Mouse (Mus musculus): ENCODE data around the gene Pkn3. TPM values are rescaled to one million over a fixed set of nuclear protein-coding genes. Genes with fewer than 3 reads are reported as not detected.
A peak's percentile ranks its signal among the peaks of the same experiment; 100 is the strongest.
"Not testable (repeated sequence)": the region's sequence is repeated elsewhere in the genome, so short reads cannot be mapped to it uniquely, and the experiment has no call there.

The Pkn3 gene
- polyA plus RNA-seq, 1 experiment, result 2.2 TPM

DNA sequence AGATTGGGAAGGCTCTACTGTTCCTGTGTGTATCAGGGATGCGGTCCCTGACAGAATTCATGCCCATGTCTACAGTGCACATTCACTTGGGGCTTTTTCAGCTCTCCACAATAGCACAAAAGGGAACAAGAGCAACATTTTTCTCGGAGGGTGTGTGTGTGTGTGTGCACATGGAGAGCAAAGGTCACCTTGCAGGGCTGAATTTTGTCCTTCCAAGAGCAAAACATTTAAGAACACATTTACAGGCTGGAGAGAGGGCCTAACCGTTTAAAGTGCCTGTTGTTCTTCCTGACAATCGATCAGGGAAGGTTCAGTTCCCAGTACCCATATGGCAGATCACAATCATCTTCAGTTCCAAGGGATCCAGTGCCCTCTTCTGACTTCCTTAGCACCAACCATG is 52.7 kb downstream of the Pkn3 start:
- TF ChIP-seq CTCF (IDR thresholded peaks at IDR 0.05; ENCODE audit: extremely low read depth, insufficient read depth, low read length) (no peak), POLR2A (IDR thresholded peaks at IDR 0.05; ENCODE audit: extremely low read depth, insufficient read depth, low read length) (no peak)
- Histone ChIP-seq H3K4me1 (ENCODE audit: control insufficient read depth, insufficient read depth, low read length) (peaks cover 4% of the 10 kb centered on the region; the same call in 1 of the 2 replicates), H3K27ac (ENCODE audit: insufficient read depth, low read length) (no peak overlapping the region), H3K4me3 (ENCODE audit: insufficient read depth, low read length) (no peak overlapping the region)

DNA sequence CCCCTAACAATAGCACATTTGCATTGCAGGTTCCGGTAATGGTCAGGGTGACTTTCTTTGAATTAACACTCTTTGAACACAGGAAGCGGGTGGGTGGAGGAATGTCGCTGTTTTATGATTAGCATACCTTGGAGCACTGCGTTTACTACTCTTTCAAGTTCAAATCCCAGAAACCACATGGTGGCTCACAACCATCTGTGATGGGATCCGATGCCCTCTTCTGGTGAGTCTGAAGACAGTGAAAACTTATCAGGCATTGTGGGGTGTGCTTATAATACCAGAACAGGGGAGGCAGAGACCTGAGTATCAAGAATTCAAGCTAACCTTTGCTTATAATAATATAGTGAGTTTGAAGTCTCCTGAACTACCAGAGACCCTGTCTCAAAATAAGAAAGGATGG is 53.8 kb downstream of the Pkn3 start:
- H3K27ac ChIP-seq (ENCODE audit: insufficient read depth, low read length); H3K4me3 ChIP-seq (ENCODE audit: insufficient read depth, low read length); H3K4me1 ChIP-seq (ENCODE audit: control insufficient read depth, insufficient read depth, low read length): not testable (repeated sequence)

DNA sequence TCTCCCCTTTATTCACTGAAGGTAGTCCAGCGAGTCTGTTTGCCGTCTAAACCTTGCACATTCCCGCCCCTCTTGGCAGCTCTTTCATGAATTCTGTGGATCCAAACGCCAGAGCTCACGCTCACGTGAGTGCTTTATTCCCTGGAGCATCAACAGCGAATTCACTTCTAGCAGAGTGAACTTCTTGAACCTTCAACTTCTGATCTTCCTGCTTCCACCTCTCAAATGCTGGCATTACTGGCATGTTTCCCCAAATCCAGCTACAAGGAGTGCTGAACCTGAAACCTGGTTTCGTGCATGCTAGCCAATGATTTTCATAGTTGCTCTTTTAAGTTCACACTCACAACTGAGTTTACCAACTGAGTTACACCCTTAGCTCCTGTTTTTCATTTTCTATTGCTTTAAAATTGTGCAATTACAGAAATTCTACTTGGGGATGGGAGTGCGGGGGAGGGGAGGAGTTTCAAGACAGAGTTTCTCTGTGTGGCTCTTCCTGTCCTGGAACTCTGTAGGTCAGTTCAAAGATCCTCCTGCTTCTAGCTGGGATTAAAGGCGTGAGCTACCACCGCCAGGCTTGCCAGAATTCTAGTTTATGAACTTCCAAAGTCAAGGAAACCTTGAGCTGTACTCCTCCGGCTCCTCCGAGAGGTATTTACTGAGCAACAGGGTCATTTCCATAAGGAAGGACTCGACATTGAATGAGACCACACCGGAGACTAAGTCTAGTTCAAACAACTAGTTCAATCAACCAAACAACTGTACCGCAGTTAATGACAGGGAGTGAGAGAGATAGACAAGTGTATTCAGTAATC is 55.5 kb downstream of the Pkn3 start:
- TF ChIP-seq POLR2A (IDR thresholded peaks at IDR 0.05; ENCODE audit: extremely low read depth, insufficient read depth, low read length), result no peak
- Histone ChIP-seq H3K27ac (ENCODE audit: insufficient read depth, low read length) (peak overlapping the region; percentile 24; the same call in 1 of the 2 replicates), H3K4me3 (ENCODE audit: insufficient read depth, low read length) (peak overlapping the region; percentile 67), H3K4me1 (ENCODE audit: control insufficient read depth, insufficient read depth, low read length) (peaks cover 2% of the 10 kb centered on the region; the same call in 1 of the 2 replicates)

DNA sequence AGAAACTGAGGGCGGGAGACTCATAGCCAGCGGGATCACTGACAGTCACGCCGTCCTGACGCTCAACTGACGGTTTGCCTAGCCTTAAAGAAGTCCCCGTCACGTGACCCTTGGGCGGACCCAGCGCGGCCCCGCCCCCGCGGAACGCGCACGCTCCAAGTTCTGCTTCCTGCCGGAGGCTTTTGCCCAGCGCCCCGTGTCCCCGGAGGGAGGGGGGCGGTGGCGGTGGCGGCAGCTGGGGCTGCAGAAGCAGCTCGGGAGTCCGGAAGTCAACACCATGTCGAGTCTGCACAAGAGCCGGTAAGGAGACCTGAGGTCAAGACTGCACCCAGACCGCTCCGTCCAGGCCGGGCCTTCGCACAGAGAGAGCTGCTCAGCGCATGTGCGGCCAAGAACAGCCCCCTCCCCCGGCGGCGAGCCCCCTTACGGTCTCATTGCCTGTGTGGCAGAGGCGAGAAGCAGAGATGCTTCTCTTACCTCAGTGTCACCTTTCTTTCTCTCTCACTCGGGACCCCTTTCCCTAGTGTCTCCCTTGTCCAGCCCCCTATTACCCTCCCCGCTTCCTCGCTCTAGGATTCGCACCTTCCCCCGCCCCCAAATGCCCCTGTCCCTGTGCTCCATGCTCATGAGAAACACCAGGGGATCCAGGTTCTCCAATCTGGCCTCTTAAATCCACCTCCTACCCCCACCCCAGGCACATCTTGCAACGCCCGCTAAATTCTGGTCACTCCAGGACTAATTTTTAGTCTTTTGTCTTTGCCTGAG is 56.3 kb downstream of the Pkn3 start, which contains the start of gene Tbc1d13:
Tbc1d13 (plus strand) TSS at position 134 of the 765 bp plus-strand sequence.
- peaks cover 2% of the 10 kb centered on the region; the same call in 1 of the 2 replicates for H3K4me1 ChIP-seq (ENCODE audit: control insufficient read depth, insufficient read depth, low read length)
- peak within 1 kb of the TSS; percentile 67 for H3K4me3 ChIP-seq (ENCODE audit: insufficient read depth, low read length)
- TF ChIP-seq POLR2A (IDR thresholded peaks at IDR 0.05; ENCODE audit: extremely low read depth, insufficient read depth, low read length) (peak; percentile 99), CTCF (IDR thresholded peaks at IDR 0.05; ENCODE audit: extremely low read depth, insufficient read depth, low read length) (no peak)
- peak within 1 kb of the TSS; percentile 36; the same call in 1 of the 2 replicates for H3K27ac ChIP-seq (ENCODE audit: insufficient read depth, low read length)

DNA sequence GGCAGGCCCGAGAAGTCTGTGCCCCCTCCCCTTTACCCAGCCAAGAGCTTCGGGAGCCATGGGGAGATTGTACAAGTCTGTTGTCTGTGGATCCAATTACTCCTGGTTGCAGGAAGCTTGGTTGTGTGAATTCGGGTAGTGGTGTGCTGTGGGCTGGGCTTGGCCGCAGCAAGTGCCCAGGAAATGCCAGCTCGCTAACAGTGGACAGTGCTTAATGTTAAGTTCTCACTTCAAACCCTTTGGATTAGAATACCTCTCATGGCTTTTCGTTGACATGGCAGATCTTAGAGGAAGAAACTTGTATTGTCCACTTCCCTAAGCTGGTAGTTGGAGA is 56.9 kb downstream of the Pkn3 start:
- H3K4me1 ChIP-seq (ENCODE audit: control insufficient read depth, insufficient read depth, low read length), result peaks cover 2% of the 10 kb centered on the region; the same call in 1 of the 2 replicates
- TF ChIP-seq CTCF (IDR thresholded peaks at IDR 0.05; ENCODE audit: extremely low read depth, insufficient read depth, low read length), result no peak
- no peak for TF ChIP-seq POLR2A (IDR thresholded peaks at IDR 0.05; ENCODE audit: extremely low read depth, insufficient read depth, low read length)
- peak overlapping the region; percentile 67 for H3K4me3 ChIP-seq (ENCODE audit: insufficient read depth, low read length)
- H3K27ac ChIP-seq (ENCODE audit: insufficient read depth, low read length), result no peak overlapping the region

DNA sequence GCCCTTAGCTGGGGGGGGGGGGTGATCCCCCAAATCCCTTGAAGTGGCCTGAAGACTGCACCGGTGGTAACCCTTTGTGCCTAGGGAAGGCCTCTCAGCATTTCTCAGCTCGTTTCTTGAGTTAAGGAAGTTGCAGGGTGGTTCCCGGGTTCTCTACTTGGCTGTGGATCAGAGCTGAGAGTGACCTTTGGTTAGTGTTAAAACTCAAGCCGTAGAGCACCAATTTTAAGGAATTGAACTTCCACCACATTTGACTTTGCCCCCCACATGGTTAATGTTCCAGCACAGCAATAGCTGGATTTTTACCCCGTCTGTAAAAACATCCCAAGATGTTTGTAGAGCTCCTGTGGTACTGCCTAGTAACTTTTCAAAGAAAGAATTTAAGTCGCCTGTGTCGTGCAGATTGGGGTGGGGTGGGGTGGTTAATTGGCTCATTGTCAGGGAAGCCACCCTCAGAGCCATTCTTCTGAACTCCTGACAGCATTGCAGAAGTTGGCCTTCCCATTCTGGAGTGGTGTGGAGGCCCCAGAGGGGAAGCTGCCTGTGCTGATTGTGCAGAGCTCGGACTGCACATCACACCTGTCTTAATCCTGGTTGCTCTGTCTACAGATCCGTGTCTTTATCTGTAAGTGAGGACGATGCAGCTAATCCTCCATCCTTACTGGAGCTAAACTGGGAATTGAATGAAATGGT is 57.6 kb downstream of the Pkn3 start:
- TF ChIP-seq CTCF (IDR thresholded peaks at IDR 0.05; ENCODE audit: extremely low read depth, insufficient read depth, low read length) (no peak), POLR2A (IDR thresholded peaks at IDR 0.05; ENCODE audit: extremely low read depth, insufficient read depth, low read length) (no peak)
- Histone ChIP-seq H3K4me1 (ENCODE audit: control insufficient read depth, insufficient read depth, low read length) (peaks cover 2% of the 10 kb centered on the region; the same call in 1 of the 2 replicates), H3K4me3 (ENCODE audit: insufficient read depth, low read length) (no peak overlapping the region), H3K27ac (ENCODE audit: insufficient read depth, low read length) (no peak overlapping the region)

DNA sequence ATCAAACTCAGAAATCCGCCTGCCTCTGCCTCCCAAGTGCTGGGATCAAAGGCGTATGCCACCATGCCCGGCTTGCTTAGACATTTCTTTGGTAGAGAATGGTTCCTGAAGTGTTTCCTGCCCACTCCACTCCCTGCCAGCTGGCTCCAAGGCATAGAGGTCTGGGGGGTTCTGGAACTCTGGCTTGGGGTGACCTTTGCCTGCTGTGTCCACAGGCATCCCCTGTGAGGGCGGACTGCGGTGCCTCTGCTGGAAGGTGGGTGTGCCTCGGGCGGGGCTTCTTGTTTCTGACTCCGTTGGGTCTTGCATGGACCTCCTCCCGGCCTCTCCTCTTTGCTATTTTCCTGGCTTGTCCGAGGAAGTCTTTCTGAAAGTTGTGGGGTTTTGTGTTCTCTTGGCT is 59.0 kb downstream of the Pkn3 start:
- H3K27ac ChIP-seq (ENCODE audit: insufficient read depth, low read length), result no peak overlapping the region

DNA sequence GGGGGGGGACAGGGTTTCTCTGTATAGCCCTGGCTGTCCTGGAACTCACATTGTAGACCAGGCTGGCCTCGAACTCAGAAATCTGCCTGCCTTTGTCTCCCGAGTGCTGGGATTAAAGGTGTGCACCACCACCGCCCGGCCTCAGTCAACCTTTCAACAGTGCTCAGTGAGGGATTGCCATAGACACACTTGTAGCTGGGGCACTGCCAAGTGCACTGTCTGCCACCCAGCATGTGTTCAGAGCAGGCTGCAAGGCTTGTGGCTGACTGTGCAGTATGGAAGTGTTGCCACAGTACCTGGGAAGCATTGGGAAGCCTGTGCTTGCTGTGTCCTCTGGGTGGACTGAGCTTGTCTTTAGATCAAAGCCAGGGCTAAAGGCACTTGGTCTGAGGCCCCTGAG is 62.5 kb downstream of the Pkn3 start:
- H3K4me3 ChIP-seq (ENCODE audit: insufficient read depth, low read length); H3K27ac ChIP-seq (ENCODE audit: insufficient read depth, low read length): not testable (repeated sequence)

More for the DNA sequence above, 59.0 kb downstream of the Pkn3 start:
- no peak for TF ChIP-seq POLR2A (IDR thresholded peaks at IDR 0.05; ENCODE audit: extremely low read depth, insufficient read depth, low read length)
- no peak for TF ChIP-seq CTCF (IDR thresholded peaks at IDR 0.05; ENCODE audit: extremely low read depth, insufficient read depth, low read length)
- Histone ChIP-seq H3K4me3 (ENCODE audit: insufficient read depth, low read length) (no peak overlapping the region), H3K4me1 (ENCODE audit: control insufficient read depth, insufficient read depth, low read length) (peaks cover 2% of the 10 kb centered on the region; the same call in 1 of the 2 replicates)

More for the DNA sequence above, 62.5 kb downstream of the Pkn3 start:
- H3K4me1 ChIP-seq (ENCODE audit: control insufficient read depth, insufficient read depth, low read length), result not testable (repeated sequence)

Other genes with a start within 250 kb of the Pkn3 start
- gene Cercam, start 208.5 kb upstream of the Pkn3 start, polyA plus RNA-seq (2012; rRNA removed), result 18.4 and 21.0 TPM in 2 replicates
- gene Odf2, start 188.5 kb upstream of the Pkn3 start, polyA plus RNA-seq (2012; rRNA removed), result 172 and 188 TPM in 2 replicates
- gene Gle1, start 142.3 kb upstream of the Pkn3 start, polyA plus RNA-seq (2012; rRNA removed), result 49.4 and 53.1 TPM in 2 replicates
- 772 and 816 TPM in 2 replicates for gene Sptan1, start 112.1 kb upstream of the Pkn3 start, polyA plus RNA-seq (2012; rRNA removed)
- 50.8 and 51.9 TPM in 2 replicates for gene Wdr34, start 28.8 kb upstream of the Pkn3 start, polyA plus RNA-seq (2012; rRNA removed)
- gene Set, start 20.3 kb upstream of the Pkn3 start, polyA plus RNA-seq (2012; rRNA removed), result 153 and 167 TPM in 2 replicates
- gene Zdhhc12, start 16.0 kb downstream of the Pkn3 start, polyA plus RNA-seq (2012; rRNA removed), result 18.9 and 19.5 TPM in 2 replicates
- 155 and 173 TPM in 2 replicates for gene Zer1, start 46.9 kb downstream of the Pkn3 start, polyA plus RNA-seq (2012; rRNA removed)
- 43.4 and 43.8 TPM in 2 replicates for gene Tbc1d13, start 56.1 kb downstream of the Pkn3 start, polyA plus RNA-seq (2012; rRNA removed)
- 32.9 and 33.4 TPM in 2 replicates for gene Endog, start 93.8 kb downstream of the Pkn3 start, polyA plus RNA-seq (2012; rRNA removed)
- 49.2 and 50.5 TPM in 2 replicates for gene Spout1, start 100.8 kb downstream of the Pkn3 start, polyA plus RNA-seq (2012; rRNA removed)
- 21.5 and 22.4 TPM in 2 replicates for gene Kyat1, start 128.2 kb downstream of the Pkn3 start, polyA plus RNA-seq (2012; rRNA removed)
- 32.4 and 35.3 TPM in 2 replicates for gene Lrrc8a, start 160.0 kb downstream of the Pkn3 start, polyA plus RNA-seq (2012; rRNA removed)
- 17.7 and 18.5 TPM in 2 replicates for gene Gm28035, start 162.9 kb downstream of the Pkn3 start, polyA plus RNA-seq (2012; rRNA removed)
- 32.2 and 34.1 TPM in 2 replicates for gene Phyhd1, start 188.5 kb downstream of the Pkn3 start, polyA plus RNA-seq (2012; rRNA removed)
- gene Gm28038, start 203.4 kb downstream of the Pkn3 start, polyA plus RNA-seq (2012; rRNA removed), result not detected in 2 replicates
- gene Dolk, start 208.7 kb downstream of the Pkn3 start, polyA plus RNA-seq (2012; rRNA removed), result 16.7 and 16.9 TPM in 2 replicates
- 15.7 and 16.5 TPM in 2 replicates for gene Nup188, start 208.7 kb downstream of the Pkn3 start, polyA plus RNA-seq (2012; rRNA removed)

Measured in cortical plate, adult 2 months (tissue).